Mouse (Mus musculus) liver, embryonic 12.5 days (tissue): ENCODE measurements around the gene Trim25. TPM values are rescaled to one million over a fixed set of nuclear protein-coding genes. Genes with fewer than 3 reads are reported as not detected.

Experiments used
- ATAC-seq: fragments of 200-750 bp; cut with Nextera tagmentation; 2 replicates; pipeline ENCODE4 v1.8.0; 2017; ENCODE audit warnings: moderate number of reproducible peaks, mild to moderate bottlenecking, moderate library complexity
- H3K27ac ChIP-seq: fragments of 300-500 bp; sonication (generic); 2 replicates; pipeline ENCODE4 v1.5.1; 2016; ENCODE audit warnings: mild to moderate bottlenecking
- H3K27me3 ChIP-seq: fragments of 300-500 bp; sonication (generic); replicated peaks from 2 replicates; pipeline ENCODE4 v1.6.1; 2016; ENCODE audit warnings: mild to moderate bottlenecking, moderate library complexity
- H3K36me3 ChIP-seq: fragments of 300-500 bp; sonication (generic); 2 replicates; pipeline ENCODE4 v1.6.1; 2016; ENCODE audit warnings: mild to moderate bottlenecking, moderate library complexity
- H3K4me1 ChIP-seq: fragments of 300-500 bp; sonication (generic); 2 replicates; pipeline ENCODE4 v1.6.1; 2016
- H3K4me2 ChIP-seq: fragments of 300-500 bp; sonication (generic); 2 replicates; pipeline ENCODE4 v1.6.1; 2016; ENCODE audit warnings: mild to moderate bottlenecking, moderate library complexity
- H3K4me3 ChIP-seq: fragments of 300-500 bp; sonication (generic); 2 replicates; pipeline ENCODE4 v1.5.1; 2016; ENCODE audit warnings: mild to moderate bottlenecking, moderate library complexity
- H3K9ac ChIP-seq: fragments of 300-500 bp; sonication (generic); 2 replicates; pipeline ENCODE4 v1.6.1; 2016; ENCODE audit warnings: mild to moderate bottlenecking, moderate library complexity
- H3K9me3 ChIP-seq: fragments of 300-500 bp; sonication (generic); replicated peaks from 2 replicates; pipeline ENCODE4 v1.6.1; 2016; ENCODE audit warnings: mild to moderate bottlenecking, moderate library complexity
- WGBS: fragments of 180-500 bp; shearing (Covaris S2); methylation state at CpG from one replicate; pipeline ENCODE4 v1.1.7; 2016; ENCODE audit not compliant: insufficient replicate concordance; 5-methylcytosine and 5-hydroxymethylcytosine counted together
- polyA plus RNA-seq: library from polyadenylated mRNA; unstranded; fragments of >200 nt; fragmentation: Nextera tagmentation; extraction: Ambion mirVana; gene quantifications from 2 replicates; pipeline ENCODE4 v1.2.1, GENCODE M21; 2016

Gene Trim25
- polyA plus RNA-seq, 1 experiment from 2014 or later, result 25.9 TPM

DNA sequence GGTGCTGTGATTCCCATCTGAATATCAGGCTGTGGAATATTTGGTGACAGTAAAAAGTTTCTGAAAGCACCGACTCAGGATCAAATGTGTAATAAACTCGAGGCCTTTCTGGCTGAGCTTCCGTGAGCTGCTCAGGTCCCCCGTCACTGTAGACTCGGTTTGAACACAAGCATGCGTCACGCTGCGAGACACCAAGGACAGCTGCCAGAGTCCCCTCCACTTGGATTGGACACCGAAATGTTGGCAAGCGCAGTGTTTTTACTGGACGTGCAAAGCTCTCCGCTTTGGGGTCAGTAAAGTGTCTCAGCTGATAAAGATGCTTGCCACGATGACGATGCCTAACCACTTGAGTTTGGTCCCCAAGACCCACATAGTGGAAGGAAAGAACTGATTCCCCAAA is 69.5 kb downstream of the Trim25 start:
- Histone ChIP-seq H3K9ac (no peak overlapping the region), H3K27me3 (peaks cover 4% of the 10 kb centered on the region; the same call in 1 of the 2 replicates), H3K9me3 (no peaks in the 10 kb centered on the region), H3K4me3 (no peak overlapping the region), H3K4me2 (no peak overlapping the region), H3K4me1 (peaks cover 12% of the 10 kb centered on the region), H3K36me3 (no peaks in the 10 kb centered on the region), H3K27ac (no peak overlapping the region)
- 82% methylated on average over 14 of the region's 14 CpGs for WGBS
- ATAC-seq, result no peak

DNA sequence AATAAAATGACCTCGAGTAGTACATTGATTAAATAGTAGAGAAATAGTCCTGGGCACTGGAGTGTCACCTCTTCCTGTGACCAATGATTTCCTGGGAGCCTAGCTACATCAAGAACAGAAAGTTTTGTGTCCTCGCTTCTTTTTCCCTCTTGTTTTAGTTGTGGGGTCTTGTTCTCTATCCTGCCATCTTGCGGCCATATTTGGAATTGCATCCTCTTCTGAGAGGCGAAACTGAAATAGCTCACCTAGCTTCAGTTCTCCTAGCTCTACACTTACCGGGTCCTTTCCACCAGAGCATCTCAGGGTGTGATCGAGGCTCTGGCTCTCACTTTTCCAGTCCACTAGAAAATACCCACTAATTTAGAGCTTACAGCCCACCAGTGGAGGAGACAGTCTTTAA is 70.1 kb downstream of the Trim25 start:
- ATAC-seq, result no peak

More for the DNA sequence above, 70.1 kb downstream of the Trim25 start:
- Histone ChIP-seq H3K4me3 (no peak overlapping the region), H3K9ac (no peak overlapping the region), H3K9me3 (no peaks in the 10 kb centered on the region), H3K4me1 (peaks cover 6% of the 10 kb centered on the region), H3K36me3 (no peaks in the 10 kb centered on the region), H3K27ac (no peak overlapping the region), H3K27me3 (peaks cover 4% of the 10 kb centered on the region; the same call in 1 of the 2 replicates), H3K4me2 (no peak overlapping the region)
- 9% methylated on average over 6 of the region's 6 CpGs for WGBS

Other genes with a start within 250 kb of the Trim25 start
- 12.3 and 14.0 TPM in 2 replicates for gene Akap1, start 134.8 kb upstream of the Trim25 start, polyA plus RNA-seq
- 40.4 and 42.2 TPM in 2 replicates for gene Scpep1, start 43.9 kb upstream of the Trim25 start, polyA plus RNA-seq
- not detected in 2 replicates for gene Elobl, start 32.4 kb upstream of the Trim25 start, polyA plus RNA-seq
- 9.3 and 9.7 TPM in 2 replicates for gene Coil, start 29.1 kb upstream of the Trim25 start, polyA plus RNA-seq
- gene Dgke, start 67.5 kb downstream of the Trim25 start, polyA plus RNA-seq, result 1.6 and 1.7 TPM in 2 replicates
- gene Gm525, start 74.5 kb downstream of the Trim25 start, polyA plus RNA-seq, result not detected in 2 replicates